Mouse (Mus musculus) intestine, embryonic 16.5 days (tissue): Measurements from ENCODE around the gene Pgap3. TPM values are rescaled to one million over a fixed set of nuclear protein-coding genes. Genes with fewer than 3 reads are reported as not detected.

Experiments used
- ATAC-seq: fragments of 200-750 bp; cut with Nextera tagmentation; 2 replicates; pipeline ENCODE4 v1.8.0; 2017; ENCODE audit warnings: moderate TSS enrichment, moderate library complexity
- H3K27ac ChIP-seq: fragments of 300-500 bp; sonication (generic); 2 replicates; pipeline ENCODE4 v1.5.1; 2014; ENCODE audit warnings: mild to moderate bottlenecking, low read length
- H3K27me3 ChIP-seq: fragments of 300-500 bp; sonication (generic); replicated peaks from 2 replicates; pipeline ENCODE4 v1.6.1; 2014; ENCODE audit warnings: low read length, control low read depth, mixed read lengths; ENCODE audit not compliant: control insufficient read depth, insufficient read depth
- H3K36me3 ChIP-seq: fragments of 300-500 bp; sonication (generic); 2 replicates; pipeline ENCODE4 v1.6.1; 2014; ENCODE audit warnings: low read length, control low read depth; ENCODE audit not compliant: control insufficient read depth, insufficient read depth
- H3K4me1 ChIP-seq: fragments of 300-500 bp; sonication (generic); 2 replicates; pipeline ENCODE4 v1.6.1; 2014; ENCODE audit warnings: low read length, control low read depth, mixed read lengths; ENCODE audit not compliant: control insufficient read depth, insufficient read depth
- H3K4me2 ChIP-seq: fragments of 300-500 bp; sonication (generic); 2 replicates; pipeline ENCODE4 v1.6.1; 2014; ENCODE audit warnings: low read depth, low read length, control low read depth
- H3K4me3 ChIP-seq: fragments of 300-500 bp; sonication (generic); 2 replicates; pipeline ENCODE4 v1.5.1; 2014; ENCODE audit warnings: mild to moderate bottlenecking, low read length
- H3K9ac ChIP-seq: fragments of 300-500 bp; sonication (generic); 2 replicates; pipeline ENCODE4 v1.6.1; 2014; ENCODE audit warnings: low read depth, low read length
- H3K9me3 ChIP-seq: fragments of 300-500 bp; sonication (generic); 2 replicates; pipeline ENCODE4 v1.6.1; 2016; ENCODE audit warnings: low read length, control low read depth; ENCODE audit not compliant: control insufficient read depth
- WGBS: fragments of 180-500 bp; shearing (Covaris S2); extraction: QIAGEN DNeasy Blood & Tissue Kit; methylation state at CpG from one replicate; pipeline ENCODE4 v1.1.7; 2014; 5-methylcytosine and 5-hydroxymethylcytosine counted together
- polyA plus RNA-seq: library from polyadenylated mRNA; unstranded; fragments of >200 nt; fragmentation: Nextera tagmentation; extraction: Ambion mirVana; gene quantifications from 2 replicates; pipeline ENCODE4 v1.2.1, GENCODE M21; 2015

Pgap3 gene
- polyA plus RNA-seq, 1 experiment from 2014 or later, result 19.5 TPM

DNA sequence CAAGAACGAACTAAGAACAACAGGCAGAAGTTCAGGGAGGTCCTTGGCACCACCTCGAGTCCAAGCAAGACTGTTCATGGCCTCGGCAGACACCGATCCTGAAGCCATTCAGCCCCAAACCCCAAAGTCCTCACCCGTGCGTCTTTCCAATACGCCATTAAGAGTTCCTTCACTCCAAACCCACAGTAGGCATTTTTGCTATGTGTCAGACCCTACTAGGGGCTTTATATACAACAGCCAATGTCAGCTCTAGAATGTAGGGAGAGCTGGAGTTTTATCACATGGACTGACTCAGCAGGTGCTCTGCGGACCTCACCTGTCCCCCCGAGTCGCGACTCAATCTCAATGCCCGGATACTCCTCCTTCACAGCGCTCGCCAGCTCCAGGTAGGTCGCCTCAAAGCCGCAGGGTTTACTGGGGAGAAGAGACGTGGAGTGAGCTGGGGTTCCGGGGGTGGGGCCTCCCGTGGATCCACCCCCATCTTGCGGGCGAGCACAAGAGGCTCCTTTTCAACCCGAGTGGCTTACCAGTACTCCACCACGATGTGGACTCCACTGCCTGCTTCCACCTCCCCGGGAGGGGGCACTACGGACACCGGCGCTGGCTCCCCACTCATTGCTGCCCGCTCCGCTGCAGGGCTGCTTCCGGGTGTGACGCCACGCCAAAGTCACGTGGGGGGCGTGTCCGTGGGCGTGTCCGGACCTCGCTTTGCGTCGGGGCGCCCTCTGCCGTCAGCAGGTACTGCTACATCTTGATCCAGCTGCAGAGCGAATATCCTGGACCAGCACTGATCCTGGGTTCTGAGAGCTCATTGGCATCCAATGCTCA is 38.3 kb upstream of the Pgap3 start, which contains the start of gene Mien1:
Mien1 (minus strand) TSS at position 661 of the 828 bp plus-strand sequence.
- 2% methylated on average over 43 of the region's 43 CpGs for WGBS

DNA sequence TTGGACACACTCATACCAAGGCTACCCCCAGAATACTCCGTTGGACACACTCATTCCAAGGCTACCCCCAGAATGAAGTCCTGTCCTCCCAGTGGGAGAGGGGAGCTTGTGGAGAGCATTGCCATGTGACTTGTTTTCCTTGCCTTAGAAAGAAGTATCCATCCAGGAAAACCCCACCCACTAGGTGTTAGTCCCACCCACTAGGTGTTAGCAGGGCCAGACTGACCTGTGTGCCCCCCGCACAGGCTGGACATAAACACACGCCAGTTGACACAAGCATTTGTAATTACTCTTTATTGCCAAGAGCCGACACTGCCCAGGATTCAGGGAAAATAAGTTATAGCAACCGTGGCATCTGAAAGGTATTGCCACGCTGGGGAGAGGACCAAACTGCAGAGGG is 37.2 kb upstream of the Pgap3 start:
- H3K4me3 ChIP-seq, result peak overlapping the region; percentile 70

More for the DNA sequence above, 38.3 kb upstream of the Pgap3 start, which contains the start of gene Mien1:
- Histone ChIP-seq H3K27me3 (no peaks in the 10 kb centered on the region), H3K4me3 (peak within 1 kb of the TSS; percentile 70), H3K4me1 (peaks cover 4% of the 10 kb centered on the region), H3K27ac (peak within 1 kb of the TSS; percentile 89), H3K4me2 (peak within 1 kb of the TSS; percentile 90), H3K9ac (peak within 1 kb of the TSS; percentile 77), H3K9me3 (no peaks in the 10 kb centered on the region), H3K36me3 (peaks cover 11% of the 10 kb centered on the region)
- peak; percentile 96 for ATAC-seq

DNA sequence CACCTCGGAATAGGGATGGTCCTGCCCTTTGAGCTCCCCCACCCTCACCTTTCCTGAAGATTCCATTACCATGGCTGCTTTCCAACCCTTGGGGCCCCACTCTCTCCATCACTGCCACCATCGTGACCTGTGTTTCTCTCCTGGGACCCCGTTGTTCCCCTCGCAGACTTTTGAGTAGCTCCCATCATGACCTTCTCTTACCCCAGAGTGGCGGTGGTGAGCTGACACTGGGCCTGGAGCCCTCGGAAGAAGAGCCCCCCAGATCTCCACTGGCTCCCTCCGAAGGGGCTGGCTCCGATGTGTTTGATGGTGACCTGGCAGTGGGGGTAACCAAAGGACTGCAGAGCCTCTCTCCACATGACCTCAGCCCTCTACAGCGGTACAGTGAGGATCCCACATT is 35.4 kb upstream of the Pgap3 start:
- Histone ChIP-seq H3K36me3 (peaks cover 25% of the 10 kb centered on the region), H3K9ac (no peak overlapping the region), H3K4me1 (peaks cover 4% of the 10 kb centered on the region), H3K4me3 (no peak overlapping the region), H3K4me2 (no peak overlapping the region), H3K27ac (no peak overlapping the region), H3K9me3 (no peaks in the 10 kb centered on the region), H3K27me3 (no peaks in the 10 kb centered on the region)
- no peak for ATAC-seq
- WGBS, result 92% methylated on average over 9 of the region's 9 CpGs

More for the DNA sequence above, 37.2 kb upstream of the Pgap3 start:
- peak overlapping the region; percentile 90 for H3K4me2 ChIP-seq
- H3K27me3 ChIP-seq, result no peaks in the 10 kb centered on the region
- no peaks in the 10 kb centered on the region for H3K9me3 ChIP-seq
- no peak for ATAC-seq
- H3K27ac ChIP-seq, result peak overlapping the region; percentile 89
- H3K4me1 ChIP-seq, result peaks cover 4% of the 10 kb centered on the region
- 0 out of 2 replicates have a peak overlapping the region, but pooled peaks have one; percentile 77 for H3K9ac ChIP-seq
- 70% methylated on average over 6 of the region's 6 CpGs for WGBS
- peaks cover 18% of the 10 kb centered on the region for H3K36me3 ChIP-seq

DNA sequence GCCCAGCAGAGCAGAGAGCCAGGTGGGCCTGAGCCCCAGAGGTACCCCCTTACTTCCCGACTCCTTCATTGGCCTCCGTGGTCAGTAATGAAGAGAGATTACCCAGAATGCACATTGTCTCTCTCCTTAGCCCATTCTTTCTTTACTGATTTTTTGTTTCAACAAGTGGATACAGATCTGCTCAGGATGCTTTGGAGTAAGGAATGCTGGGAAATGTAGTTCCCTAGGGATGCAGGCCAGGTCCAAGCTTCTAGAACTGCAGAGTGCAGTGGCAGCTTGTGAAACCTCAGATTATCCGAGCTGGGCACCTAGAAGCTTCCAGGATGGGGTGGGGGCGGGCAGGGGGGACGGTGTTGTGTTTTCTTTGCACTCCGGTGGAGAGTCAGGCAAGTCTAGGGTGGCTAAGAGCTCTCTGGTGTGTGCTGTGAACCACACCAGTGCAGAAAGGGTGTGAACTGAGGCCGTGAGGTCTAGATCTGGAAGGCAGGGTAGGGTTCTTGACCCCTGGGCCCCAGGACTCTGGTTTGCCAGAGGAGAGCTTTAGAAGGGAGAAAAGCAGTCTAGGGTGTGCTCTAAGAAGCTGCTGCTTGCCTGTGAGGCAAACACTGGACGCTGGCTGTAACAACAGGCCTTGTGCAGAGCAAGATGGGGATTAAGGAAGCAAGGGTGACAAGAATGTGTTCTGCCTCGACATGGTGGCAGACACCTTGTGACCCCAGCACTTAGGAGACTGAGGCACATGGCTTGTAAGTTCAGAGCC is 31.6 kb upstream of the Pgap3 start:
- no peak overlapping the region for H3K27ac ChIP-seq

DNA sequence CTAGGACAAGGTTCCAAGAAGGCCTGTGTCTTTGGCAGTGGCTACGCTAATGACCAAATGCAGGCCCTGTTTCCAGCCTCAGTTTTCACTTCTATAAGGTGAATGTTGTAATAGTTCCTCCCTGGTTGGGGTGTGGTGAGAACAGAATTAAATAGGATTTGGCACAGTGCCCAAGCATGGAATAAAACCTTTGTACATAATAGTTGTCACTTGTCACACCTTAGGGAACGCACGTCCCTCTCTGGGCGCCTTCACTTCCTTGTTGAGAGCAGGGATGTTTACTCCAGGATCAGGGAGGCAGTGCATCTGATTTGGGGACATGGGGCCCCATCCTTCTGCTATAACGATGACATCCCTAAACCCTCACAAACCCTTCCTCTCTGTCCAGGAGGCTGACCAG is 28.1 kb upstream of the Pgap3 start:
- H3K9ac ChIP-seq, result peak overlapping the region; percentile 30; the same call in 1 of the 2 replicates
- H3K4me2 ChIP-seq, result no peak overlapping the region
- H3K27me3 ChIP-seq, result no peaks in the 10 kb centered on the region
- peak; percentile 81 for ATAC-seq
- 55% methylated on average over 5 of the region's 5 CpGs for WGBS
- H3K4me3 ChIP-seq, result no peak overlapping the region
- no peaks in the 10 kb centered on the region for H3K9me3 ChIP-seq
- peaks cover 13% of the 10 kb centered on the region; the same call in 1 of the 2 replicates for H3K4me1 ChIP-seq
- H3K36me3 ChIP-seq, result peaks cover 26% of the 10 kb centered on the region
- peak overlapping the region; percentile 53 for H3K27ac ChIP-seq

More for the DNA sequence above, 31.6 kb upstream of the Pgap3 start:
- peaks cover 29% of the 10 kb centered on the region for H3K36me3 ChIP-seq
- WGBS, result 84% methylated on average over 9 of the region's 9 CpGs
- H3K4me1 ChIP-seq, result peaks cover 13% of the 10 kb centered on the region; the same call in 1 of the 2 replicates
- no peak for ATAC-seq
- no peaks in the 10 kb centered on the region for H3K9me3 ChIP-seq
- H3K4me2 ChIP-seq, result no peak overlapping the region
- H3K9ac ChIP-seq, result no peak overlapping the region
- no peaks in the 10 kb centered on the region for H3K27me3 ChIP-seq
- no peak overlapping the region for H3K4me3 ChIP-seq

DNA sequence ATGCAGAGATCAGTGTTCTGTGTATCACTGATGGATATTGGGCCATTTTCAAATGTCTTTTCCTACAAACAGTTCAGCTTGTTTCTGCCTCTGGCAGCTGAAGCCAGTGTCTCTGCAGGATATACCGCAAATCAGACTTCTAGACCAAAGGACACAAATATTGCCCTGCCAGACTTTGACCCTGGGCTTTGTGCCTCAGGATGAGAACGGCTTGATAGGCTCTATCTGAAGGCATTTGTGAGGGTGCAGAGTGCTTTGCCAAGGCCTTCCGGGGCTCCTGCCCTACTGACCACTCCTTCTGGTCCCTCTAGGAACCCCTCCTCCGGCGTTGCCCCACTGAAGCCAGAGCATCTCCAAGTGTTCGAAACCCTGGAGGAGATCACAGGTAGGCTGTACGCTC is 26.3 kb upstream of the Pgap3 start:
- H3K9me3 ChIP-seq, result no peaks in the 10 kb centered on the region
- no peak overlapping the region for H3K4me2 ChIP-seq
- H3K4me1 ChIP-seq, result peaks cover 13% of the 10 kb centered on the region; the same call in 1 of the 2 replicates
- H3K36me3 ChIP-seq, result peaks cover 24% of the 10 kb centered on the region
- peak; percentile 76 for ATAC-seq
- 78% methylated on average over 7 of the region's 7 CpGs for WGBS
- H3K27me3 ChIP-seq, result no peaks in the 10 kb centered on the region
- H3K4me3 ChIP-seq, result no peak overlapping the region
- H3K27ac ChIP-seq, result peak overlapping the region; percentile 53
- peak overlapping the region; percentile 7; the same call in 1 of the 2 replicates for H3K9ac ChIP-seq

DNA sequence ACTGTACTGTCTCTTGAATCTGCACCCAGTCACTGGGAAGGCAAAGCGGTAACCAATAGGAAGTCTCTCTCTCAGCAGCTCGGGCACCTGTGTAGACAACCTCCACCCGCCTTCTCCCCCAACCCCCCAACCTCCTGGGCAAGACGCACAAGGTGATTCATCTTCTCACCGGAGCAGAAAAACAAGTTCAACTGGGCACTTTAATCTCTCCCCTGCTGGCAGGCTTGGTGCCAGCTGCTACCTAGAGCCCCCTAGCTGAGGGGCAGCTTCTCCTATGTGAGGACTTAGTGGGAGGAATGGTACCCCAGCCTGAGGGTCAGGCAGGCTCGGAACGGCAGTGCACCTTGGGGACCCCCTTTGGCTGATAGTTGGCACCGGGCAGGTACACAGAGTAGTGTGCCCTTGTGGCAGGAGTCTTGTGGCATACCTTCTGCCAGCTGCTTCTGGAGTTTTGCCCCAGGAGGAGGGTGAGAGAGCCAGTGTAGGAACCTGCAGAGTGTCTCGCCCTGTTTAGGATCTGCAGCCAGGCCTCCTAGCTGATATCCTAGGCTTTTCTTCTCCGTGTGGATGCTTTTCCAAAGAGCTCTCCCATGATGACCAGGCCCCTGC is 18.8 kb upstream of the Pgap3 start:
- H3K27ac ChIP-seq, result no peak overlapping the region
- ATAC-seq, result no peak

DNA sequence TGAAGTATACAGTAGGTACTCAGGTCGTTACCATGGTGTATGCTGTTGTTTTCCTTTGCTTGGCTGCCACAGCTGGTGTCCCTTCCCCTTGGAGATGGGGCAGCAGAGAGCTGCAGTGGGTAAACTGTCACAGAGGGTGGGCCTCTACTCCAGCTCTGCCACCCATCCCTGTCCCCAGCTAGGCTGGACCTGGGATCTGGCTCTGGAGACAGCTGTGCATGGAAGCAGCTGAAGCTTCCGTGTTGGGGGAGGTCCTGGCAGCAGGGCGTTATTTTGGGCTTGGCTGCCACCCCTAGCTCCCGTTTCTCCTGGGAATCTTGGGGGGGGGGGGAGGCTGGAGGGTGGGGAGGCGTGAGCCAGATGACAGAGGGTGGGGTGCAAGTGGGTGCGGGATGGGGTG is 18.0 kb upstream of the Pgap3 start:
- Histone ChIP-seq H3K9ac (no peak overlapping the region), H3K4me1 (peaks cover 45% of the 10 kb centered on the region), H3K4me2 (no peak overlapping the region), H3K9me3 (no peaks in the 10 kb centered on the region), H3K36me3 (peaks cover 15% of the 10 kb centered on the region; the same call in 1 of the 2 replicates), H3K27me3 (no peaks in the 10 kb centered on the region), H3K27ac (no peak overlapping the region), H3K4me3 (no peak overlapping the region)
- no peak for ATAC-seq
- 65% methylated on average over 6 of the region's 6 CpGs for WGBS

More for the DNA sequence above, 18.8 kb upstream of the Pgap3 start:
- 74% methylated on average over 10 of the region's 10 CpGs for WGBS
- H3K4me3 ChIP-seq, result no peak overlapping the region
- H3K9me3 ChIP-seq, result no peaks in the 10 kb centered on the region
- H3K4me2 ChIP-seq, result no peak overlapping the region
- no peaks in the 10 kb centered on the region for H3K27me3 ChIP-seq
- no peak overlapping the region for H3K9ac ChIP-seq
- H3K36me3 ChIP-seq, result peaks cover 15% of the 10 kb centered on the region; the same call in 1 of the 2 replicates
- H3K4me1 ChIP-seq, result peaks cover 39% of the 10 kb centered on the region

DNA sequence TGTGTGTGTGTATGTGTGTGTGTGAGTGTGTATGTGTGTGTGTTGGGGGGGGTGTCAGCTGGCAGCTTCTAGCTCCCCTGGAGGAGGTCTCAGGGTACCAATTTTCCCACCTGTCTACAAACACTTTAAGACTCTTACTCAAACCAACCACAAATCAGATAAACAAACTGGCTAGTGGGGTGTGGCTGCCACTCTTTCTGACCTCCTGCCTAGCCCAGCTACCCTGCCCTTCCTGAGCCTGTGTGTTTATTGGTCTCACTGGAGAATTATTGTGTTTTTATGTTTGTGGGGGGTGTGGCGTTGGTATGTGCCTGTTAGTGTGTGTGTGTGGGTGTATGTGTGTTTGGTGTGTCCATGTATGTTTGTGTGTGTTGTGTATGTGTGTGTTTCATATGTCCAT is 16.8 kb upstream of the Pgap3 start:
- no peaks in the 10 kb centered on the region for H3K27me3 ChIP-seq
- H3K4me3 ChIP-seq, result no peak overlapping the region
- H3K4me2 ChIP-seq, result no peak overlapping the region
- H3K9ac ChIP-seq, result no peak overlapping the region
- no peaks in the 10 kb centered on the region for H3K9me3 ChIP-seq
- 83% methylated on average over 1 of the region's 1 CpGs for WGBS
- no peak for ATAC-seq
- H3K4me1 ChIP-seq, result peaks cover 45% of the 10 kb centered on the region
- peaks cover 6% of the 10 kb centered on the region; the same call in 1 of the 2 replicates for H3K36me3 ChIP-seq
- no peak overlapping the region for H3K27ac ChIP-seq
